ENCODE assay signal across 26 mouse cellular contexts in genomic region chr3:50570027-50570426, GRCm38 (mm10).
"Had no signal": no experiment of that assay in that cellular context is flagged by ENCODE, and none has a peak within 500 bp of the region (broad histone marks: within the 10 kb centered on the region; RNA-seq: fewer than 3 reads in every experiment).

No protein-coding gene starts in this region.

- H3K9ac ChIP-seq: heart, embryonic 13.5 days; heart, embryonic 15.5 days; hindbrain, embryonic 12.5 days; hindbrain, embryonic 13.5 days; hindbrain, embryonic 14.5 days; hindbrain, embryonic 15.5 days; intestine, embryonic 15.5 days; kidney, embryonic 15.5 days had no signal

- H3K4me1 ChIP-seq: heart, embryonic 10.5 days; hindbrain, embryonic 10.5 days; hindbrain, embryonic 12.5 days; hindbrain, embryonic 13.5 days; hindbrain, embryonic 15.5 days; intestine, embryonic 15.5 days; kidney, embryonic 15.5 days had no signal

- ATAC-seq: hindbrain, embryonic 16.5 days; hindbrain, postnatal 0 days; inflammation-experienced regulatory T-cells, adult 6 months; intestine, embryonic 15.5 days; intestine, embryonic 16.5 days; intestine, postnatal 0 days had no signal

- H3K4me3 ChIP-seq: heart, embryonic 10.5 days; heart, embryonic 13.5 days; heart, embryonic 15.5 days; hindbrain, embryonic 10.5 days; hindbrain, embryonic 12.5 days; hindbrain, embryonic 13.5 days; hindbrain, embryonic 15.5 days; intestine, embryonic 15.5 days; kidney, embryonic 15.5 days; layer of hippocampus, adult 2 months had no signal

- DNase-seq: heart, postnatal 14 days; heart, postnatal 36 days; kidney, adult 11 months; kidney, adult 18-20 months; kidney, adult 2 months; kidney, adult 8-10 months; kidney, adult 9 months; layer of hippocampus, postnatal 36 days had no signal

- H3K36me3 ChIP-seq: heart, embryonic 10.5 days; heart, embryonic 13.5 days; heart, embryonic 15.5 days; hindbrain, embryonic 10.5 days; hindbrain, embryonic 12.5 days; hindbrain, embryonic 13.5 days; hindbrain, embryonic 15.5 days; intestine, embryonic 15.5 days; kidney, embryonic 15.5 days had no signal

- H3K9me3 ChIP-seq: heart, embryonic 10.5 days; heart, embryonic 15.5 days; hindbrain, embryonic 12.5 days; hindbrain, embryonic 15.5 days; intestine, embryonic 15.5 days; kidney, embryonic 15.5 days had no signal

- H3K27me3 ChIP-seq: heart, embryonic 13.5 days; heart, embryonic 15.5 days; hindbrain, embryonic 12.5 days; hindbrain, embryonic 13.5 days; hindbrain, embryonic 15.5 days; intestine, embryonic 15.5 days; kidney, embryonic 15.5 days had no signal

- H3K4me2 ChIP-seq: heart, embryonic 11.5 days; heart, embryonic 13.5 days; heart, embryonic 15.5 days; hindbrain, embryonic 12.5 days; hindbrain, embryonic 13.5 days; hindbrain, embryonic 14.5 days; hindbrain, embryonic 15.5 days; intestine, embryonic 15.5 days; kidney, embryonic 15.5 days had no signal

- H3K27ac ChIP-seq: heart, embryonic 10.5 days; heart, embryonic 13.5 days; heart, embryonic 15.5 days; hindbrain, embryonic 10.5 days; hindbrain, embryonic 12.5 days; hindbrain, embryonic 13.5 days; hindbrain, embryonic 14.5 days; hindbrain, embryonic 15.5 days; hindbrain, postnatal 0 days; intestine, embryonic 15.5 days; kidney, embryonic 15.5 days; kidney, postnatal 0 days; layer of hippocampus, adult 2 months had no signal
